In genomic region chr17:34564003-34564421, GRCm38 (mm10) we compare ENCODE assay signal across 8 mouse cellular contexts. TPM values are rescaled to one million over a fixed set of nuclear protein-coding genes. Genes with fewer than 3 reads are reported as not detected.
DNase-seq lines count a peak whose midpoint lies in the region; ATAC-seq lines count a peak whose summit lies in the region.

Notch4 (plus strand) TSS chr17:34564268.

- DNase-seq in gastrocnemius, adult 18-20 months (ENCODE audit: low spot score), result peak; percentile 28
- DNase-seq in gastrocnemius, adult 8-10 months (ENCODE audit: low spot score in 2 of 2), result no peak
- DNase-seq in heart, postnatal 25 days (ENCODE audit: low spot score), result peak; percentile 64
- no peak for DNase-seq in limb, embryonic 11.5 days (ENCODE audit: low spot score)
- no peak for DNase-seq in ovary, postnatal 14 days (ENCODE audit: low spot score)
- DNase-seq in right cerebral cortex, postnatal 4 days, result no peak

- ATAC-seq in embryonic facial prominence, embryonic 13.5 days (ENCODE audit: insufficient number of reproducible peaks, insufficient read depth, low FRiP score, low TSS enrichment, low read depth), result no peak
- no peak for ATAC-seq in limb, embryonic 11.5 days (ENCODE audit: insufficient number of reproducible peaks, low FRiP score, low TSS enrichment, low read depth)
- ATAC-seq in midbrain, embryonic 15.5 days (replicated peaks), result no peak

- H3K4me3 ChIP-seq in embryonic facial prominence, embryonic 13.5 days, result no peak within 1 kb of the TSS
- H3K4me3 ChIP-seq in limb, embryonic 11.5 days (ENCODE audit: low read depth, low read length), result no peak within 1 kb of the TSS
- no peak within 1 kb of the TSS for H3K4me3 ChIP-seq in midbrain, embryonic 15.5 days

- 5% methylated on average over 6 of the region's 6 CpGs for WGBS in embryonic facial prominence, embryonic 13.5 days
- 3% methylated on average over 6 of the region's 6 CpGs for WGBS in limb, embryonic 11.5 days
- WGBS in midbrain, embryonic 15.5 days, result 17% methylated on average over 6 of the region's 6 CpGs

- H3K27me3 ChIP-seq in embryonic facial prominence, embryonic 13.5 days, result peaks cover 14% of the 10 kb centered on the region; the same call in 1 of the 2 replicates
- H3K27me3 ChIP-seq in limb, embryonic 11.5 days (ENCODE audit: control insufficient read depth, insufficient read depth, low read length), result peaks cover 2% of the 10 kb centered on the region
- 0 out of 2 replicates have a peak, but pooled peaks cover 5% of the 10 kb centered on the region for H3K27me3 ChIP-seq in midbrain, embryonic 15.5 days (replicated peaks)

- H3K36me3 ChIP-seq in embryonic facial prominence, embryonic 13.5 days, result no peaks in the 10 kb centered on the region
- H3K36me3 ChIP-seq in limb, embryonic 11.5 days (ENCODE audit: control insufficient read depth, insufficient read depth, low read length), result no peaks in the 10 kb centered on the region
- no peaks in the 10 kb centered on the region for H3K36me3 ChIP-seq in midbrain, embryonic 15.5 days (replicated peaks)

- intact Hi-C loops in heart, postnatal 25 days (cut with DNase I), result no loop called here

- H3K9me3 ChIP-seq in embryonic facial prominence, embryonic 13.5 days, result no peaks in the 10 kb centered on the region
- no peaks in the 10 kb centered on the region for H3K9me3 ChIP-seq in limb, embryonic 11.5 days (ENCODE audit: control insufficient read depth, low read length)
- H3K9me3 ChIP-seq in midbrain, embryonic 15.5 days, result no peaks in the 10 kb centered on the region

- H3K4me1 ChIP-seq in embryonic facial prominence, embryonic 13.5 days, result peaks cover 7% of the 10 kb centered on the region; the same call in 1 of the 2 replicates
- peaks cover 14% of the 10 kb centered on the region; the same call in 1 of the 2 replicates for H3K4me1 ChIP-seq in limb, embryonic 11.5 days (ENCODE audit: control insufficient read depth, insufficient read depth, low read length)
- H3K4me1 ChIP-seq in midbrain, embryonic 15.5 days, result no peaks in the 10 kb centered on the region

- peak within 1 kb of the TSS; percentile 12; the same call in 1 of the 2 replicates for H3K4me2 ChIP-seq in embryonic facial prominence, embryonic 13.5 days
- peak within 1 kb of the TSS; percentile 27 for H3K4me2 ChIP-seq in limb, embryonic 11.5 days (ENCODE audit: low read depth, severe bottlenecking)
- 0 out of 2 replicates have a peak within 1 kb of the TSS, but pooled peaks have one; percentile 12 for H3K4me2 ChIP-seq in midbrain, embryonic 15.5 days

- peak within 1 kb of the TSS; percentile 48; the same call in 1 of the 2 replicates for H3K27ac ChIP-seq in embryonic facial prominence, embryonic 13.5 days
- no peak within 1 kb of the TSS for H3K27ac ChIP-seq in limb, embryonic 11.5 days (replicated peaks; ENCODE audit: low read depth, low read length)
- H3K27ac ChIP-seq in midbrain, embryonic 15.5 days, result 0 out of 2 replicates have a peak within 1 kb of the TSS, but pooled peaks have one; percentile 21

- H3K9ac ChIP-seq in embryonic facial prominence, embryonic 13.5 days, result 0 out of 2 replicates have a peak within 1 kb of the TSS, but pooled peaks have one; percentile 40
- peak within 1 kb of the TSS; percentile 27; the same call in 1 of the 2 replicates for H3K9ac ChIP-seq in limb, embryonic 11.5 days (ENCODE audit: low read length)
- no peak within 1 kb of the TSS for H3K9ac ChIP-seq in midbrain, embryonic 15.5 days

RNA-seq across cellular contexts. Expression of gene Notch4, which starts in this region (rescaled TPM):
- total RNA-seq in gastrocnemius, adult 18-20 months (2021), result 1 to 10 TPM; 8.0 to 8.9 TPM
- 1 to 10 TPM; 4.6 to 8.2 (median 5.7) TPM for total RNA-seq in gastrocnemius, adult 8-10 months (2022)
- polyA plus RNA-seq in embryonic facial prominence, embryonic 13.5 days (2015; fragmentation: Nextera tagmentation; extraction: Ambion mirVana), result 4.4 and 5.0 TPM in 2 replicates
- 10 to 100 TPM; 35.3 to 47.2 TPM for total RNA-seq in heart, postnatal 25 days (2021)
- polyA plus RNA-seq in limb, embryonic 11.5 days (2014; fragmentation: Nextera tagmentation; extraction: Ambion mirVana), result 5.2 and 7.7 TPM in 2 replicates
- polyA plus RNA-seq in midbrain, embryonic 15.5 days (2015; fragmentation: Nextera tagmentation; extraction: Ambion mirVana), result 7.2 and 11.8 TPM in 2 replicates

Comparison
In these comparisons a context has a peak if more than half of its experiments do, and no peak if none do; other contexts are left out.
1. DNase-seq: peak in gastrocnemius, adult 18-20 months (single experiment) and heart, postnatal 25 days (single experiment); none in gastrocnemius, adult 8-10 months (0 of 2), limb, embryonic 11.5 days (single experiment), ovary, postnatal 14 days (single experiment) and right cerebral cortex, postnatal 4 days (single experiment).
2. Peak in every context shown above with its lines, with median percentiles within 50 percentile points of each other: H3K4me2 ChIP-seq.